Mouse (Mus musculus): ENCODE measurements at regions not wholly inside any gene's neighbourhood (a gene's known extent, or its start where the extent isn't known, plus 50 kb on each side); places are given as distances from the start of the nearest gene placed in this dataset.

GRCm38 (mm10) chr6:123930951-123931350 is 77.7 kb upstream of the Vmn2r25 start:
- DNase-seq, result peak; percentile 15

DNA sequence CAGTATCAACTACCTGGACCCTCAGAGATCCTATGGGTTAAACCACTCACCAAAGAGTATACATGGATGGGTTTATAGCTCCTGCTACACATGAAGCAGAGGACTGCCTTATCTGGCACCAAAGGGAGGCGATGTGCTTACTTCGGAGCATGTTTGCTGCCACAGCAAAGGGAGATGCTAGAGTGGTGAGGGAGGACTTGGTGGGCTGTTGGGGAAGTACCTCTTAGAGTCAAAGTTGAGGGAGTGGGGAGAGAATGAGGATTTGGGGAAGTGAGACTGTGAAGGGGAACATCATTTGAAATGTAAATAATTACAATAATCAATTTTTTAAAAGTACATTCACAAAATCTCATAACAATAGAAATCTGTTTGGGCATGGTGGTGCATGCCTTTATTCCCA is 84.7 kb upstream of the Vmn2r25 start:
- DNase-seq, result no peak

DNA sequence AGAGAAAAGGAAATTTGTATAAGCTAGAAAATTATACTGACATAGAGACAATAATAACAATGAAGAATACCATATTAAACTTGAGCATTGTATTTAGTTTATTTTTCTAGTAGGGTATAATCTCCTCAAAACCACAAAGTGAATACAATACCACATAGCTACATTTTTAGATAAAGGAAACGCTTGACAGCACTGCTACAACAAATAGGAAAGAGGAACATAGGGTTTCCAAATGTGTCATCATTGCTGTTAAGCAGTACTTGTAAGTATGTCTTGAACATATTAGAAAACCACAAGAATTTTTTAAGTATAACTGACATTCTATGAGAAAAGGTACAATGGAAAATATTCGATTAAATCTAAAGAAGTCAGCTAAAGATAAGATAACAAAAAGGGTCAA is 63.0 kb upstream of the Vmn2r26 start:
- no peak for DNase-seq

- no peak for DNase-seq
These were observed 53.2 kb upstream of the Vmn2r26 start for GRCm38 (mm10) chr6:123971180-123971579.

Data from right cerebral cortex, adult 18-20 months (tissue).